ENCODE assay signal across 29 mouse cellular contexts in the genomic region with DNA sequence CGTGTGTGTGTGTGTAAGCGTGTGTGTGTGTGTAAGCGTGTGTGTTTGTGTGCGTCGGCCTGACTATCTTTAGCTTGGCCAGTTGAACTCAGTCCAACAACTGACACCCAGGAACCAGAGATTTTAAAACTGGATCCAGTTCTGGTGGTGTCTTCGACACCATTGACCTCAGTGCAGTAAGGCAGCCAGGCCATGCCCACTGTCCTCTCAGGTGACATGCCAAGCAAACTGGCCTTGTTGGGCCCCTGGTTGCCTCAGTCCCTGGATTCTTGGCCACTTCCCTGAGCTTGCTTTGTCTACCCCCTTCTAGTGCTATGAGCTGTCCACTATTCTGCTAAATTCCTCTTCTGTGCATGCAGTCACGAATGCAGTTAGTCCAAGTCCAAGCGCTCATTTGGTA. TPM values are rescaled to one million over a fixed set of nuclear protein-coding genes. Genes with fewer than 3 reads are reported as not detected.
"Had no signal": no experiment of that assay in that cellular context is flagged by ENCODE, and none has a peak within 500 bp of the region (broad histone marks: within the 10 kb centered on the region; RNA-seq: fewer than 3 reads in every experiment).

No protein-coding gene starts in this region.

- DNase-seq: kidney, adult 2 months; kidney, postnatal 25 days; layer of hippocampus, adult 9-11 months; lung, adult 2 months; lung, postnatal 14 days; lung, postnatal 4 days; midbrain, embryonic 14.5 days; right cerebral cortex, postnatal 4 days; thymus, adult 2 months; thymus, postnatal 14 days; thymus, postnatal 4 days had no signal

- H3K36me3 ChIP-seq: limb, embryonic 10.5 days; limb, embryonic 13.5 days had no signal

- H3K4me3 ChIP-seq: layer of hippocampus, adult 2 months; limb, embryonic 10.5 days; limb, embryonic 13.5 days had no signal

- H3K9me3 ChIP-seq: limb, embryonic 10.5 days; limb, embryonic 13.5 days had no signal

- H3K4me2 ChIP-seq: limb, embryonic 13.5 days; midbrain, embryonic 11.5 days had no signal

- ATAC-seq: intestine, postnatal 0 days had no signal

- H3K27me3 ChIP-seq: limb, embryonic 13.5 days had no signal

- H3K27ac ChIP-seq: kidney, postnatal 0 days; layer of hippocampus, adult 2 months; limb, embryonic 10.5 days; limb, embryonic 13.5 days; stomach, postnatal 0 days had no signal

- H3K9ac ChIP-seq: limb, embryonic 13.5 days had no signal

RNA-seq across cellular contexts. Expression of a gene that starts 37.1 kb away (rescaled TPM):
- polyA plus RNA-seq: kidney, embryonic 14.5 days; kidney, postnatal 0 days; limb, embryonic 10.5 days; midbrain, embryonic 11.5 days; midbrain, postnatal 0 days; neural tube, embryonic 11.5 days; stomach, embryonic 14.5 days had no signal

RNA-seq across cellular contexts. Expression of a gene that starts 53.3 kb away (rescaled TPM):
- total RNA-seq: layer of hippocampus, adult 2 months; layer of hippocampus, postnatal 25 days; left cerebral cortex, adult 18-20 months; left cerebral cortex, postnatal 25 days; megakaryocyte progenitor cell, adult 5-6 weeks; megakaryocyte-erythroid progenitor cell, adult 5-6 weeks; midbrain, postnatal 0 days had no signal
- polyA plus RNA-seq: liver, adult 2 months; lung, adult 2 months; midbrain, embryonic 14.5 days; midbrain, postnatal 0 days; neural tube, embryonic 11.5 days; neural tube, embryonic 14.5 days; thymus, adult 2 months had no signal
